Mouse (Mus musculus) right cerebral cortex, adult 2 months (tissue): Measurements from ENCODE around the gene Shisa4.
A peak's percentile ranks its signal among the peaks of the same experiment; 100 is the strongest.

Experiments used
- DNase-seq, 2 experiments: peaks; one replicate each; pipeline ENCODE4 v3.0.0; 2021 to 2022; ENCODE audit warnings: low spot score in 2 of 2

Shisa4 gene

DNA sequence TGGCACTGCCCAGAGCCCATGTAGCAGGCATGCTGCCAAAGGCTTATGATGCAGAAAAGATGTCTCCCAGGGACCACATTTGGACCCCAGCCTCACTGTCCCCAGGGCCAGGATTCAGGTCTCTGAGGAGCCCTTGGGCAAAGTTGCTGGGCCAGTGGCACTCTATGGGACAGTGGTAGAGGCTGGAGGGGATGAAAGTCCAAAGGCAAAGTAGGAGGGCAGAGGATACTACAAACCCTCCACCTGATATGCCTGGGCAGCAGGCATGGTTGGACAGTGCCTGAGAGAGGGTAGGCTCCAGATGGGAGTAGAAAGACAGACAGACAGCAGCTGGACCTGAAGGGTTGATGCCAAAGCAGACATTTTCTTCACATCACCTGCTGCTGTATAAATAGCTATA lies 8.7 kb downstream of the Shisa4 start:
- DNase-seq = no peak

- DNase-seq = no peak
Observed at GRCm38 (mm10) chr1:135363446-135363845, 11.6 kb downstream of the Shisa4 start.

- no peak for DNase-seq
Observed at GRCm38 (mm10) chr1:135362115-135362514, 12.9 kb downstream of the Shisa4 start.

- DNase-seq = no peak
Observed at GRCm38 (mm10) chr1:135361491-135361890, 13.5 kb downstream of the Shisa4 start.

- DNase-seq = no peak
Observed at GRCm38 (mm10) chr1:135359071-135359470, 16.0 kb downstream of the Shisa4 start.

DNA sequence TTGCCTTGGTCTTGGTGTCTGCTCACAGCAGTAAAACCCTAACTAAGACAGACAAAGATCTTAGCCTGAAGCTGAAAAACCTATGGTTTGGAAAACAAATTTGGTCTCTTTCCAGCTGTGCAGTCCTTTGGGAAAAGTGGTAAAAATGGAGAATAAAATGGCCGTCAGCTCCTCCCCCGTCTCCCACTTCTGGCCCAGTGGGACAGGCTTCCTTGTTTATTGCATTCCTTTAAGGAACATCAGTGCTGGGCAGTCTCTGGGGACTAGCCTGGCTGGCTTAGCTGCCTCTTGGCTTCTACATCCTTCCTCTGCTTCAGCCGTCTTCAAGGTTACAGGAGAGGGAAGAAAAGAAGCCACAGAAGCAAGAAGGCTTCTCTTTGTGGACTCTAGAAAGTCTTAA lies 23.1 kb downstream of the Shisa4 start:
- DNase-seq = no peak

- no peak for DNase-seq
Observed at GRCm38 (mm10) chr1:135347498-135348169, 27.4 kb downstream of the Shisa4 start.

DNA sequence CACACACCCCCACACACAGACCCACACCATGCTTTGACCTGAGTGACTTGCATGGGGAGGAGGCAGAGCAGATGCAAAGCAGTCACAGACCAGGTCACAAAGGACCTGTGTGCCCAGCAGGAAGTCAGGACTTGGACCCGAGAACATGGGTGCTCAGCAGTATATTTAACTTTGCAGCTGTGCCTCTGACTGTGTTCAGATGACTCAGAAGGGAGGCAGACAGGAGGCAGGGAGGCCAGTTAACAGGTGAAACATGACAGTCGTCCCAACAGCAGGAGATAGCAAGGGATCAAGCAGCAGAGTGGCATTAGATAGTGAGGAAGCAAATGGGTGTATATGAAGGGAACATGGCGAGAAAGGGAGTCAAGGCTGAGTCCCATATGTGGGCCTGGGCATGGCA lies 28.1 kb downstream of the Shisa4 start:
- DNase-seq = no peak

DNA sequence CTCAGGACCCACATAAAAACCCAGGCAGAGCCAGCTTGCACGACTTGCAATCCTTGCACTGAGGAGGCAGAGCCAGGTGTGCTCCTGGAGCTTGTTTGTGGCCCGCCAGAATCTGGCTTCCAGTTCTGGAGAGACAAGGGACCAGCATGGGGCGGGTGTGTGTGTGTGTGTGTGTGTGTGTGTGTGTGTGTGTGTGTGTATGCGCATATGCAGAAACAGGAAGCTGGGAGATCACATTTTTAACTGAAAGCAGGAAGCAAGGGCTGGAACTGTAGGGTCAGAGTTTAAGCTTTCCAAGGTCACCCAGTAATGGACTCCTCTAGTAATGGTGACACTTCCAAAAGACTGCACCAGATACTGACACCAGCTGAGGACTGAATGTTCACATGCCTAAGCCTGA lies 31.0 kb downstream of the Shisa4 start:
- no peak for DNase-seq

GRCm38 (mm10) chr1:135341947-135342346 lies 33.1 kb downstream of the Shisa4 start:
- no peak for DNase-seq

DNA sequence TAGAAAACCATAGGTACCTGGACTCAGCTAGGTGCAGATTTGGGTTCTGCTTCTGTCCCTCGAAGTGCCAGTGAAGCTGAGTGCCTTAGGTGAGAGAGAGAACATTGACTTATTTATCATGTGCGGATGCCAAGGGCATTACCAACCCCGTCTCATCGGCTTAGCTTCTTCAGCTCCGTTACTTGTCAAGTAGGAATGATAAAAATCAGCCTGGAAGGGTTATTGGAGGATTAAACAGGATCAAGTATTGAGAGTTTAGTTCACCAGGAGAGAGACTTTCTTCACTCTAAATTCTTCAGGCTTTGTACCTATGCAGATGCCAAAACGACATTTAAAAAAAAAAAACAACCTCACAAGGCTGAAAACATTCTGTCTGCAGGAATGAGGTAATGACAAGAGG lies 44.5 kb downstream of the Shisa4 start:
- no peak for DNase-seq

- peak in 1 of 2 experiments; percentile 11 for DNase-seq
Observed at GRCm38 (mm10) chr1:135328368-135328767, 46.7 kb downstream of the Shisa4 start.

DNA sequence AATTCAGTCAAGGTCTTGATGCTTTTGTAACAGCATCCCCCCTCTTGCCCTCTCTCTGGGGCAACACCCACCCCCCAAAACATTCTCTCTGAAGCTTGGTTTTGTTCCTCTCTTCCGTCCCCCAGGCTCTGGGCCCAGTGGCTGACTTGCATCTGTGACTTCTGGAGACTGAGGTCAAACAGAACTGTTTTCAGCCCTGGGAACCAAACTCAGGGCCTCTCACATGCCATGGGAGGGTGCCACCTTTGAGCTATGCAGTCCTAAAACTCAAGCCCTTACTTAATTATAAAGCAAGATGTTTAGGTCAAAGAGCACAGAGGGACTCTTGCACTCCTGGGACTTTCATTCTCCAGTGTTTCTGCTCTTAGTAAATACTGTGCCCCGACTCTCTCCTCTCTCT lies 49.1 kb downstream of the Shisa4 start:
- no peak for DNase-seq

- no peak for DNase-seq
Observed at GRCm38 (mm10) chr1:135324571-135324970, 50.5 kb downstream of the Shisa4 start, which contains the start of gene Lmod1. Lmod1 (plus strand) TSS chr1:135324807.

DNA sequence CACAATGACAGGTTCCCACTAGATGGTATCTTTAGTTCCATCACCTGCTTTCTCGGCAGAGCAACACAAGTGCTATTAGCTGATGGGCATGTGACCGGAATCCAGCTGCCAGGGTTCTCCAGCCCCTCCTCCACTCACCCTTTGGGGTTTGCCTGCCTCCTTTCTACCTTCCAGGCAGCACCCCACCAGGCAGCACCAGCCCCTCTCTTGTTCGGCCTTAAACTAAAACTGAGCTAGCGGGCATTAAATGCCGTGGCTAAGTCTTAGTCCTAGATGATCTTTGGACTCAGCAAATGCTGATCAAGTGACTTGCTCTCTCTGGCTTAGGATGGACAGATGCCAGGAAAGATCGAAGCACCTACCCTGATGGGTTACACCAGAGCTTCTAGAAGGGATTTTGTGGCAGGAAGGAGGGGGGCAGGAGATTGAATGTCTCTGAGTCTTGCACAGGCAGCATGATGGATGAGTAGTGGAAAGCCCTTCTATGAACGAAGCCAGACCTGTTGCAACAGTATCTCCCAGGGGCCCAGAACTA lies 51.6 kb downstream of the Shisa4 start:
- DNase-seq = no peak
